8 mouse cellular contexts compared by ENCODE assay signal in the genomic region with DNA sequence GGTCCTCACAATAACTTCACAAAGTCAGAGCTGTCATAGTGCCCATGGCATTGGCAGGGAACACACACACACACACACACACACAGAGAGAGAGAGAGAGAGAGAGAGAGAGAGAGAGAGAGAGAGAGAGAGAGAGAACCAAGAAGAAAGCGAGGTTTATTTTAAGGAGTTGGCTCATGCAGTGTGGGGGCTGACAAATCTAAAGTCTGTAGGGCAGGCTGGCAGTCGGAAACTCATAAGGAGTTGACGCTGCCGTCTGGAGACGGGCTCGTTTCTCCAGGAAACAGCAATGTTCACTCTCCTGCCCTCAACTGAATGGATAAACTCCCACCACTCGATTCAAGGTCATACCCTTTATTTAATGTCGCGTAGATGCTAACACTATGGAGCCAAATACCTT.
"Had no signal": no experiment of that assay in that cellular context is flagged by ENCODE, and none has a peak within 500 bp of the region (broad histone marks: within the 10 kb centered on the region; RNA-seq: fewer than 3 reads in every experiment).

No protein-coding gene starts in this region.

- DNase-seq: kidney, adult 11 months; kidney, adult 9 months; kidney, postnatal 36 days; lung, adult 2 months; lung, postnatal 36 days; spleen, adult 18-20 months; thymus, adult 2 months; thymus, postnatal 25 days had no signal
